Comparison of ENCODE assay signal across 14 mouse cellular contexts in genomic region chr6:7790040-7790439, GRCm38 (mm10).
"Had no signal": no experiment of that assay in that cellular context is flagged by ENCODE, and none has a peak within 500 bp of the region (broad histone marks: within the 10 kb centered on the region; RNA-seq: fewer than 3 reads in every experiment).

No protein-coding gene starts in this region.

- H3K4me1 ChIP-seq: midbrain, embryonic 12.5 days; stomach, embryonic 15.5 days had no signal

- H3K9me3 ChIP-seq: liver, embryonic 12.5 days; midbrain, embryonic 12.5 days; stomach, embryonic 15.5 days had no signal

- H3K4me3 ChIP-seq: liver, embryonic 12.5 days; midbrain, embryonic 12.5 days; stomach, embryonic 15.5 days had no signal

- H3K9ac ChIP-seq: liver, embryonic 12.5 days; liver, embryonic 14.5 days; lung, embryonic 14.5 days; midbrain, embryonic 12.5 days; stomach, embryonic 15.5 days had no signal

- DNase-seq: lung, adult 18-20 months; lung, embryonic 14.5 days; lung, postnatal 10 days; lung, postnatal 4 days; midbrain, embryonic 14.5 days; right cerebral cortex, postnatal 14 days; thymus, adult 2 months; thymus, postnatal 14 days; thymus, postnatal 36 days had no signal

- H3K36me3 ChIP-seq: liver, embryonic 12.5 days; midbrain, embryonic 12.5 days; stomach, embryonic 15.5 days had no signal

- H3K4me2 ChIP-seq: liver, embryonic 12.5 days; lung, embryonic 14.5 days; midbrain, embryonic 12.5 days; stomach, embryonic 15.5 days had no signal

- H3K27ac ChIP-seq: liver, embryonic 12.5 days; liver, embryonic 14.5 days; midbrain, embryonic 12.5 days had no signal

- ATAC-seq: liver, embryonic 12.5 days; midbrain, embryonic 16.5 days had no signal

- H3K27me3 ChIP-seq: liver, embryonic 12.5 days; midbrain, embryonic 12.5 days; stomach, embryonic 15.5 days had no signal
